Mouse (Mus musculus) C2C12 (cell line): ENCODE measurements around the gene Kcnc1.

ENCODE experiments used
- CTCF ChIP-seq: IDR thresholded peaks from one replicate; pipeline ENCODE4 v1.5.1; 2011; ENCODE audit not compliant: control insufficient read depth, insufficient read depth, insufficient read length
- FOSL1 ChIP-seq: IDR thresholded peaks from one replicate; pipeline ENCODE4 v1.8.0; 2011; ENCODE audit warnings: mild to moderate bottlenecking, low read length; ENCODE audit not compliant: poor library complexity, insufficient read depth, severe bottlenecking
- MAX ChIP-seq: IDR thresholded peaks from one replicate; pipeline ENCODE4 v1.6.1; 2011; ENCODE audit warnings: mild to moderate bottlenecking, control low read depth
- MYOG ChIP-seq: IDR thresholded peaks from one replicate; pipeline ENCODE4 v1.6.1; 2011; ENCODE audit not compliant: control insufficient read depth, insufficient read length; ENCODE audit errors: extremely low read depth
- USF1 ChIP-seq: IDR thresholded peaks from one replicate; pipeline ENCODE4 v1.6.1; 2011; ENCODE audit warnings: low read depth, mild to moderate bottlenecking, control low read depth, moderate library complexity

DNA sequence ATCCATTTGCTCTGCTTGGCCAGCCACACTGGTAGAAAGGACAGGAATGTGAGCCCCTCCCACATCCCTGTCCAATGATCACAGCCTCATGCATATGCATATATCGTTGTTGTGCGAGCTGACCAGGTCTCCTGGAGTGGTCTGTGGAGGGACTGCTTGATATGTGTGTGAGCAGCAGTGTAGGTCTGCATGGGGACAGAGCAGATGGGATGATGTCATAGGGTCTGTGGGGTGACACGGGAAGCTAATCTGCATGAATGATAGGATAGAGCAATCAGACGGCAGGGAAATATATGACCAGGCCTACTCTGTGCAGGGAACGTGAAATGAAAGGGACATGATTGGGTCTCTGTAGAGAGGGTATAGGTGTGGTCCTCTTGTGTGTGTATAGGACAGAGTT, 37.6 kb downstream of the Kcnc1 start:
- TF ChIP-seq CTCF = no peak
- TF ChIP-seq MAX = no peak
- no peak for TF ChIP-seq USF1
- no peak for TF ChIP-seq MYOG
- no peak for TF ChIP-seq FOSL1
